Comparison of ENCODE assay signal across 17 mouse cellular contexts in genomic region chr1:154776344-154776743, GRCm38 (mm10).
"Had no signal": no experiment of that assay in that cellular context is flagged by ENCODE, and none has a peak within 500 bp of the region (broad histone marks: within the 10 kb centered on the region; RNA-seq: fewer than 3 reads in every experiment).

No protein-coding gene starts in this region.

- H3K4me2 ChIP-seq: lung, embryonic 15.5 days; midbrain, embryonic 12.5 days; midbrain, embryonic 15.5 days; neural tube, embryonic 12.5 days; stomach, embryonic 15.5 days had no signal

- H3K9me3 ChIP-seq: lung, embryonic 15.5 days; midbrain, embryonic 12.5 days; midbrain, embryonic 15.5 days; neural tube, embryonic 12.5 days; stomach, embryonic 15.5 days had no signal

- H3K36me3 ChIP-seq: lung, embryonic 15.5 days; midbrain, embryonic 12.5 days; midbrain, embryonic 15.5 days; neural tube, embryonic 12.5 days; stomach, embryonic 15.5 days had no signal

- H3K9ac ChIP-seq: liver, postnatal 0 days; lung, embryonic 15.5 days; midbrain, embryonic 12.5 days; midbrain, embryonic 15.5 days; neural tube, embryonic 12.5 days; stomach, embryonic 15.5 days had no signal

- ATAC-seq: liver, postnatal 0 days; lung, postnatal 0 days; midbrain, embryonic 15.5 days had no signal

- H3K4me3 ChIP-seq: lung, embryonic 15.5 days; midbrain, embryonic 12.5 days; midbrain, embryonic 15.5 days; neural tube, embryonic 12.5 days; stomach, embryonic 15.5 days had no signal

- H3K27me3 ChIP-seq: lung, embryonic 15.5 days; megakaryocyte, embryonic 14.5 days; midbrain, embryonic 12.5 days; midbrain, embryonic 15.5 days; neural tube, embryonic 12.5 days; stomach, embryonic 15.5 days had no signal

- H3K4me1 ChIP-seq: lung, embryonic 15.5 days; megakaryocyte, embryonic 14.5 days; midbrain, embryonic 12.5 days; midbrain, embryonic 15.5 days; neural tube, embryonic 12.5 days; stomach, embryonic 15.5 days had no signal

- DNase-seq: liver, postnatal 0 days; lung, adult 2 months; lung, postnatal 14 days; lung, postnatal 36 days; right cerebral cortex, postnatal 14 days; thymus, adult 2 months; thymus, postnatal 25 days; thymus, postnatal 4 days had no signal

- H3K27ac ChIP-seq: lung, embryonic 15.5 days; macrophage; midbrain, embryonic 12.5 days; midbrain, embryonic 15.5 days; neural tube, embryonic 12.5 days; stomach, embryonic 15.5 days; stomach, postnatal 0 days had no signal
